10 mouse cellular contexts compared by ENCODE assay signal in the genomic region with DNA sequence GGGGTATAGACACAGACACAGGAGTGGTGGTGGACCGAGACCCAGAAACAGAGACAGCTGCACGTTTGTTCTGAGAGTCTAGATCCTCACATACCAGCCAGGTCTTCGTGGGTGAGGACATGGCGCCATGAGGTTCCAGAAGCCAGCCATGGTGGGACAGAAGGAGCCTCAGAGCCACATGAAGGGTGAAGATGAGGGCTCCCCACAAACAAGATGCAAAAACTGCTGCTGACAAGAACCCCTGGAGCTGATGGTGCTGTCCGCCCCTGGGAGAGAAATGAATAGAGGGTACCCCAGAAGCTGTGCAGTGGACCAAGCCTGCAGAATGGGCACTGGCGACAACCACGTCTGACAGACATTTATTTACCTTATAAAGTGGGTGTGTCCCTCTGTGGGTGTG. TPM values are rescaled to one million over a fixed set of nuclear protein-coding genes. Genes with fewer than 3 reads are reported as not detected.
DNase-seq lines count a peak whose midpoint lies in the region; ATAC-seq and TF ChIP-seq lines count a peak whose summit lies in the region.
"Had no signal": no experiment of that assay in that cellular context is flagged by ENCODE, and none has a peak within 500 bp of the region (broad histone marks: within the 10 kb centered on the region; RNA-seq: fewer than 3 reads in every experiment).

No protein-coding gene starts in this region.

- no peaks in the 10 kb centered on the region for H3K27me3 ChIP-seq in heart, embryonic 13.5 days (replicated peaks)
- no peaks in the 10 kb centered on the region for H3K27me3 ChIP-seq in hindbrain, embryonic 13.5 days
- H3K27me3 ChIP-seq in midbrain, embryonic 10.5 days (ENCODE audit: low read depth, poor library complexity, severe bottlenecking): no peaks in the 10 kb centered on the region

- no peak for TF ChIP-seq CTCF in cortical plate, adult 2 months (IDR thresholded peaks at IDR 0.05; ENCODE audit: extremely low read depth, insufficient read depth, low read length)

- H3K4me1 ChIP-seq in heart, embryonic 13.5 days: peaks cover 35% of the 10 kb centered on the region
- H3K4me1 ChIP-seq in cortical plate, adult 2 months (ENCODE audit: control insufficient read depth, insufficient read depth, low read length): peaks cover 5% of the 10 kb centered on the region
- H3K4me1 ChIP-seq in hindbrain, embryonic 13.5 days (replicated peaks): peaks cover 50% of the 10 kb centered on the region
- H3K4me1 ChIP-seq in midbrain, embryonic 10.5 days: peaks cover 65% of the 10 kb centered on the region

- 79% methylated on average over 7 of the region's 7 CpGs for WGBS in heart, embryonic 13.5 days
- WGBS in hindbrain, embryonic 13.5 days: 66% methylated on average over 7 of the region's 7 CpGs
- WGBS in midbrain, embryonic 10.5 days: 77% methylated on average over 7 of the region's 7 CpGs

- TF ChIP-seq POLR2A in cortical plate, adult 2 months (IDR thresholded peaks at IDR 0.05; ENCODE audit: extremely low read depth, insufficient read depth, low read length): no peak

- peak overlapping the region; percentile 56 for H3K4me3 ChIP-seq in heart, embryonic 13.5 days
- H3K4me3 ChIP-seq in cortical plate, adult 2 months (ENCODE audit: insufficient read depth, low read length): peak overlapping the region; percentile 57; the same call in 1 of the 2 replicates
- peak overlapping the region; percentile 50 for H3K4me3 ChIP-seq in hindbrain, embryonic 13.5 days
- H3K4me3 ChIP-seq in midbrain, embryonic 10.5 days: peak overlapping the region; percentile 67

- DNase-seq in heart, adult 8-10 months (ENCODE audit: low spot score): no peak
- no peak for DNase-seq in midbrain, embryonic 10.5 days (ENCODE audit: low spot score)
- no peak for DNase-seq in ovary, postnatal 10 days (ENCODE audit: low spot score)
- DNase-seq in thymus, postnatal 36 days: no peak
- DNase-seq in urinary bladder, postnatal 10 days (ENCODE audit: low spot score): no peak
- DNase-seq: adrenal gland, postnatal 10 days; kidney, adult 8-10 months had no signal

- H3K9ac ChIP-seq in heart, embryonic 13.5 days: peak overlapping the region; percentile 75
- H3K9ac ChIP-seq in hindbrain, embryonic 13.5 days: peak overlapping the region; percentile 70

- H3K4me2 ChIP-seq in heart, embryonic 13.5 days: peak overlapping the region; percentile 79
- H3K4me2 ChIP-seq in hindbrain, embryonic 13.5 days: peak overlapping the region; percentile 76

- H3K36me3 ChIP-seq in heart, embryonic 13.5 days: peaks cover 18% of the 10 kb centered on the region
- H3K36me3 ChIP-seq in hindbrain, embryonic 13.5 days: peaks cover 24% of the 10 kb centered on the region
- peaks cover 23% of the 10 kb centered on the region for H3K36me3 ChIP-seq in midbrain, embryonic 10.5 days

- H3K27ac ChIP-seq in heart, embryonic 13.5 days (replicated peaks): no peak overlapping the region; the same call in 1 of the 2 replicates
- no peak overlapping the region for H3K27ac ChIP-seq in cortical plate, adult 2 months (ENCODE audit: insufficient read depth, low read length)
- H3K27ac ChIP-seq in hindbrain, embryonic 13.5 days: peak overlapping the region; percentile 89
- H3K27ac ChIP-seq in midbrain, embryonic 10.5 days (replicated peaks): peak overlapping the region; percentile 87

- ATAC-seq in heart, embryonic 13.5 days (ENCODE audit: extremely low read depth, insufficient number of reproducible peaks, low FRiP score, low TSS enrichment): no peak
- no peak for ATAC-seq in hindbrain, embryonic 13.5 days (ENCODE audit: low FRiP score)

- H3K9me3 ChIP-seq in heart, embryonic 13.5 days: no peaks in the 10 kb centered on the region
- H3K9me3 ChIP-seq in hindbrain, embryonic 13.5 days: no peaks in the 10 kb centered on the region
- no peaks in the 10 kb centered on the region for H3K9me3 ChIP-seq in midbrain, embryonic 10.5 days (replicated peaks)

RNA-seq across cellular contexts. Expression of a gene that starts 3.5 kb away (rescaled TPM):
- polyA plus RNA-seq in heart, embryonic 13.5 days (2015; fragmentation: Nextera tagmentation; extraction: Ambion mirVana): 9.8 and 10.3 TPM in 2 replicates
- 1 to 10 TPM; 1.4 to 2.7 (median 1.8) TPM for total RNA-seq in heart, adult 8-10 months (2022)
- 154 and 164 TPM in 2 replicates for polyA plus RNA-seq in cortical plate, adult 2 months (2012; rRNA removed)
- 52.2 and 56.3 TPM in 2 replicates for polyA plus RNA-seq in hindbrain, embryonic 13.5 days (2015; fragmentation: Nextera tagmentation; extraction: Ambion mirVana)
- 22.3 and 26.8 TPM in 2 replicates for polyA plus RNA-seq in midbrain, embryonic 10.5 days (2016; fragmentation: Nextera tagmentation; extraction: Ambion mirVana)

RNA-seq across cellular contexts. Expression of a gene that starts 15.2 kb away (rescaled TPM):
- 438 and 486 TPM in 2 replicates for polyA plus RNA-seq in heart, embryonic 13.5 days (2015; fragmentation: Nextera tagmentation; extraction: Ambion mirVana)
- 100 to 1,000 TPM in 2 of 4 experiments, 10 to 100 TPM in 2; 88.3 to 107 (median 102) TPM for total RNA-seq in heart, adult 8-10 months (2022)
- polyA plus RNA-seq in cortical plate, adult 2 months (2012; rRNA removed): 162 and 169 TPM in 2 replicates
- 681 and 687 TPM in 2 replicates for polyA plus RNA-seq in hindbrain, embryonic 13.5 days (2015; fragmentation: Nextera tagmentation; extraction: Ambion mirVana)
- 908 and 945 TPM in 2 replicates for polyA plus RNA-seq in midbrain, embryonic 10.5 days (2016; fragmentation: Nextera tagmentation; extraction: Ambion mirVana)

RNA-seq across cellular contexts. Expression of a gene that starts 26.3 kb away (rescaled TPM):
- polyA plus RNA-seq in heart, embryonic 13.5 days (2015; fragmentation: Nextera tagmentation; extraction: Ambion mirVana): 63.6 and 68.1 TPM in 2 replicates
- 10 to 100 TPM; 23.2 to 31.9 (median 27.0) TPM for total RNA-seq in heart, adult 8-10 months (2022)
- polyA plus RNA-seq in cortical plate, adult 2 months (2012; rRNA removed): 82.4 and 87.4 TPM in 2 replicates
- 66.7 and 68.3 TPM in 2 replicates for polyA plus RNA-seq in hindbrain, embryonic 13.5 days (2015; fragmentation: Nextera tagmentation; extraction: Ambion mirVana)
- 69.5 and 71.2 TPM in 2 replicates for polyA plus RNA-seq in midbrain, embryonic 10.5 days (2016; fragmentation: Nextera tagmentation; extraction: Ambion mirVana)

RNA-seq across cellular contexts. Expression of a gene that starts 27.4 kb away (rescaled TPM):
- polyA plus RNA-seq in heart, embryonic 13.5 days (2015; fragmentation: Nextera tagmentation; extraction: Ambion mirVana): 36.0 and 36.3 TPM in 2 replicates
- total RNA-seq in heart, adult 8-10 months (2022): 10 to 100 TPM in 3 of 4 experiments, 1 to 10 TPM in 1; 8.6 to 13.5 (median 11.0) TPM
- polyA plus RNA-seq in cortical plate, adult 2 months (2012; rRNA removed): 6.0 and 6.2 TPM in 2 replicates
- 16.2 and 19.7 TPM in 2 replicates for polyA plus RNA-seq in hindbrain, embryonic 13.5 days (2015; fragmentation: Nextera tagmentation; extraction: Ambion mirVana)
- polyA plus RNA-seq in midbrain, embryonic 10.5 days (2016; fragmentation: Nextera tagmentation; extraction: Ambion mirVana): 77.4 and 78.4 TPM in 2 replicates

RNA-seq across cellular contexts. Expression of a gene that starts 28.1 kb away (rescaled TPM):
- 0.11 and 0.14 TPM in 2 replicates for polyA plus RNA-seq in heart, embryonic 13.5 days (2015; fragmentation: Nextera tagmentation; extraction: Ambion mirVana)
- total RNA-seq in heart, adult 8-10 months (2022): not detected
- 1.5 and 2.0 TPM in 2 replicates for polyA plus RNA-seq in cortical plate, adult 2 months (2012; rRNA removed)
- 0.17 TPM in 1 of 2 replicates, not detected in the other for polyA plus RNA-seq in hindbrain, embryonic 13.5 days (2015; fragmentation: Nextera tagmentation; extraction: Ambion mirVana)
- polyA plus RNA-seq in midbrain, embryonic 10.5 days (2016; fragmentation: Nextera tagmentation; extraction: Ambion mirVana): 0.11 and 0.14 TPM in 2 replicates
- total RNA-seq: adrenal gland, postnatal 10 days had no signal

Comparison
In these comparisons a context has a peak if more than half of its experiments do, and no peak if none do; other contexts are left out.
1. H3K27ac ChIP-seq: peak in hindbrain, embryonic 13.5 days (single experiment) and midbrain, embryonic 10.5 days (single experiment); none in heart, embryonic 13.5 days (single experiment) and cortical plate, adult 2 months (single experiment).
2. Peak in every context shown above with its lines, with median percentiles within 50 percentile points of each other: H3K4me3 ChIP-seq.